Mouse (Mus musculus) lung, postnatal 36 days (tissue): ENCODE results near the gene Ppp5c.
A peak's percentile ranks its signal among the peaks of the same experiment; 100 is the strongest.
"Not testable (repeated sequence)": the region's sequence is repeated elsewhere in the genome, so short reads cannot be mapped to it uniquely, and the experiment has no call there.

Experiments
- DNase-seq: peaks from one replicate; pipeline ENCODE4 v3.0.0; 2022; ENCODE audit warnings: mixed read lengths

The Ppp5c gene

DNA sequence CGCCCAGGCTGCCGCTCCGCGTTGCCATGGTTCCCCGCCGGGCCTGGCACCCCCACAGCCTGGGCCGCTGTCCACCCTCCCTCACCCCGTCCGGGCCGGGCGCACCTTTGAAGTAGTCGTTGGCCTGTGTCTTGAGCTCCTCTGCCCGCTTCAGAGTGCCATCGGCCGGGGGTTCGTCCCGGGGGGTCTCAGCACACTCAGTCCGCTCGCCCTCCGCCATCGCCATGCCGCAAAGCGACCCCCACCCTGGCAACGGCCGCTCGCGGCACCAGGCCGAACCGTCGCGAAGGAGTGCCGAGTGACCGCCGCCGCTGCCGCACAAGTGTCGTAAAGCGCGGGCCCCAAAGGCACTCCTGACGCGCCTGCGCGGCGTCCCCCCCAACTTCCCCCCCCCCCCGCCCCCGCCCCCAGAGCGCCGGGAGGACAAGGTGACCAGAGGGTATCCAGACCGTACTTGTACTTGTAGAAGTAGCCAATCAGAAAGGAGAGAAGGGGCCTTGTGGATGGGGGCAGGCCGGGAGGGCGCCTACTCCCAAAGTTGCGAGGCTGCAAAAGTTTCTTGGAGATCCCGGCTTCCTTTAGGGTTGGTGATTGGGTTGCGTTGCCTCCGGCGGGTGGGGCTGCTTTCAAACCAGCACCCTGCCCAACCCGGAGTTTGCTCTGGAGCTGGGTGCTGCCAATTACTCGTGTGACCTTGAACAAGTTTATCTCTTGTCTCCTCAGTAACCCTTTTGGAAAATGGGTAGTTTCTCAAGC, at the start of gene Ppp5c:
Gene Ppp5c, minus strand, starts transcription at position 337 of the 756 bp plus-strand sequence.
- DNase-seq: peak; percentile 92

DNA sequence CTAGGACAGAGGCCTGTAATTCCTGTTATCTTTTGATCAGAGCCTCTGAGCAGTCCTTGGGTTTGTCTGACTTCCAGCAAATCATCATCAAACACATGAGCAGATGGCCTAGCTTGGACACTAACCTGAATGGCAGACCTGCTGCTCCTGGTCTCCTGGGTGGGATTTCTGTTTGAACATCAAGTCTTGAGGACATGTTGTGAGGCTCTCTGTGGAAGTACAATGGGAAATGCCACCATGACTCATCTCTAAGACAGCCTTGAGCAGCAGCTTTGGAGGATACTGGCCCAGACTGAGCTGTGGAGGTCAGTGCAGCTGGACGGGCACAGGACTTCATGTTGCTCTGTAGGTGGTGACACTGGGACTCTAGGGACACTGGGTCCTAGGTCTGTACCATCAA, 48.8 kb upstream of the Ppp5c start:
- no peak for DNase-seq

DNA sequence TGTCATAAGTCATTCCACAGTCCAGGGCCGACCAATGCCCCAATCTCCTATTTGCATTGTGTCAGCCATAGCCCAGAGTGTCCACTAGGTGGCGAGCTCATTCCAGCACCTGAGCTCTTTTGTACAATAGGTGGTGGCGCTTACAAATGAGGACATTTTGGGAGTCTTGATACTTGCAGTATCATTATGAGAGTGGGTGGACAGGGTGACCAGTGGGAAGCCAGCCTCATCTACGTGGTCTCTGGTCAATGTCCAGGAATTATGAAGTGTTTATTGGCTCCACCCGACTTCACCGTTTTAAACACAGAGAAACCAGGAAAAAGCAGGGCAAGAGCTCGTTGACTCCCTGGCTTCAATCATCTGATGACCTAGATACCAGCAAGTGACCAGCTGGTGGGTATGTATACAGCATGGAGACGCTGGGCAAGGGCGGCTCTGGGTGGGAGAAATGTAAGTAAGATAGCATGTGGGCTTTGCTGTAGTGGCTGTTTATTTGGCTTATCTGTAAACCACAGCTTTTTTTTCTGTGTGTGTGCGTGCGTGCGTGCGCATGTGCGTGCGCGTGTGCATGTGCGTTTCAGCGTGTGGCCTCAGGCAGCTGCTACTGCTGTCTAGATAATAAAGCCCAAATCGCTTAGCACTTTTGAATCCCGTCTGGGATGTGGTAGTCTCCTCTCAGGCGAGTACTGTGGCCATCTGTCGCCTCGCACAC, 46.3 kb upstream of the Ppp5c start, which contains the start of gene Psg16:
Gene Psg16, plus strand, starts transcription at position 137 of the 712 bp plus-strand sequence.
- DNase-seq: peak; percentile 73

DNA sequence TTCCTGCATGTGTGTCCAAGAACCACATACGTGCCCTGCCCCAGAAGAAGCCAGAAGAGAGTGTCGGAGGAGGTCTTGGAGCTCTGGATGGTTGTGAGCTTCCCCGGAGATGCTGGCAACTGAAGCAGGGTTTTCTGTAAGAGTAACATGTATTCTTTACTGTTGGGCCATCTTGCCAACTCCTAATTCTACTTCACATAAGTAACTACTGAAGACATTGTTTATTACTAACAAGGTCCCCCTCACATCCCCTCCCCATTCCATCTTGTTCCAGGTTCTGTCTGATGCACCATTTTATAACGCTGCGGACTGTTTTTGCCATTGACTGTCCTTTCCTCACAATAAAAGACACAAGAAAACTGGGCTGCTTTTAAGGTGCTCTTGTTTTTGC, 45.8 kb upstream of the Ppp5c start:
- DNase-seq: no peak

DNA sequence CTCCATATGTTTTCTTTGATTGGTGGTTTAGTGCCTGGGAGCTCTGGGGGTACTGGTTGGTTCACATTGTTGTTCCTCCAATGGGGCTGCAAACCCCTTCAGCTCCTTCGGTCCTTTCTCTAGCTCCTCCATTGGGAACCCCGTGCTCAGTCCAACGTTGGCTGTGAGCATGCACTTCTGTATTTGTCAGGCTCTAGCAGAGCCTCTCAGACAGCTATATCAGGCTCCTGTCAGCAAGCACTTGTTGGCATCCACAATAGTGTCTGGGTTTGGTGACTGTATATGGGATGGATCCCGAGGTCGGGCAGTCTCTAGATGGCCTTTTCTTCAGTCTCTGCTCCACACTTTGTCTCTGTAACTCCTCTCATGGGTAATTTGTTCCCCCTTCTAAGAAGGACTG, 39.9 kb upstream of the Ppp5c start:
- DNase-seq: not testable (repeated sequence)

DNA sequence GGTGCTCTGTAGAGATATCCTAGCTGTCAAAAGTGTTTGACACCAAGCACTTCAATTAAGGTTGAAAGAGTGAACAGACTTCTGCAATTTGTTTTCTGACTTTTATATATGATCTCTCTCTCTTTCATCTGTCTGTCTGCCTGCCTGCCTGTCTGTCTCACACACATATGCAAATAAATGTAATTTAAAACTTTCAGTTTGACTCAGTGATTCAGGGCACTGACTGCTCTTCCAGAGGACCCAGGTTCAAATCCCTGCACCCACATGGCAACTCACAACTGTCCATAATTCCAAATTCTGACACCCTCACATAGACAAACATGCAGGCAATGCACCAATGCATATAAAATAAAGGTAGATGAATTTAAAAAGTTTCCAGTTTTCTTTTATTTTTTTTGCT, 39.3 kb upstream of the Ppp5c start:
- no peak for DNase-seq

DNA sequence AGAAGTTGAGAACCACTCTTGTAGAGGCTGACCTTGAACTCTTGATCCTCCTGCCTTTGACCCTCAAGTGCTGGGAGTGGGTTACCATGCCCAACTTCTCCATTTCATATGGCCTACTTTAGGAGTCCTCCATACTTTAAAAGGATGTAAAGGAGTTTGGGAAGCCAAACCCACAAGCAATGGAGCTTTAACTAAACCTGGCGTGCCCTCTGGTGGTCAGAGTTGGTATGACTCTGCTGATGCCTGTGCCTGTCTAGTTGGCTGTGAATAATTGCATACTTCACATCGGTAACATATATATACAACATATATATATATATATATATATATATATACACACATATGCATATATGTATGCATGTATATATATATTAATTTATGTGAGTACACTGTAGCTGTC, 38.7 kb upstream of the Ppp5c start:
- DNase-seq: peak; percentile 95

DNA sequence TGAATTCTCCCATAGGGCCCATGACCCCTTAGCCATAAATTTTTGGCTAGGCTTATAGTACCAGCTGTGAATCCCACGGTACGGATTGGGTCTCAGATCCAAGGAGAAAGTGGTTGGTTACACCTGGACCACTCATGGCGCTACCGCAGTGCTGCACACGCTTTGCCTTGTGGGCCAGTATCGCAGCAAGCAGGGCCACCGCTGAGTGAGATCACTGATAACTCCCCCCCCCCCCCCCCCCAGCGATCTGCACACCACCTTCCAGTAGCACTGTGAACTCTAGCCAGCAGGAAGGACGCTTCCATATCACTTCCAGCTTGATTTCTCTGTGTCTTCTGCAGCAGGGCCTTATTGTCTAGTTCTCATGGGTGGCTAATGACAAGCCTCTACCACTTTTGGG, 37.9 kb upstream of the Ppp5c start:
- no peak for DNase-seq

DNA sequence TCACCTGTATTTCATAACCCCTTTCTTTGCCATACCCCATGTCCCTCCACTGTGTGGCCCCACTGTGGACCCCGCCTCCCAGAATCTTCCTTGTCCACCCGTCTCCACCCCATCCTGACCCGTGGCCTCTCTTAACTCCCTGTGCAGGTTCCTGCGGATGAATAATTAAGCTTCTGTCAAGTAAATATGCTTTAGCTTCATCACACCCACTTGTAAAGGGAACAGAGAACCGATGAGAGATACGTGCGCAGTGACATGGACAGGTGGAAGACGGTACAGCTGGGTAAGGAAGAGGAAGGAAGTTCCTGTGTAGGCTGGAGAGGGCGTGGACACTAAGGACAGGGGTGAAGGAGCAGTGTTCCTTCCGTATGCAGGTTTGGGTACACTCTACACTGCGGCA, 35.1 kb upstream of the Ppp5c start:
- peak; percentile 71 for DNase-seq

DNA sequence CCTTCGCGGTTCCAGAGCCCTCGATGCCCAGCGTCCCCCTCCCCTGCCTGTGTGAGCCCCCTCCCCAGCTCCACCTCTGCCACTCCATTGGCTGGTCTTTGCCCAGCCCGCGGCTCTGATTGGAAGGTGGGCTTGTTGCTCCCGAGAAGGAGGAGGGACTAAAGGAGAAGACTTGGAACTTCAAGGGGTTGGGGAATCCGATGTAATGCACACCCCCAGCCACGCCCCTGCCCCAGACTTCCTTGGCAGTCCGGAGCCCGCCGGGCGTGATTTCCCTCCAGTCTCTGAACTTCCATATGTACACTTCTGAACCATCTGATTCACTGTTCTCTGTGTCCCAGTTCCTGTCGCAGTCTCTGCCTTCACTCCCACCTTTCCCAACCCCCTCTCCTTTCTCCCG, 34.7 kb upstream of the Ppp5c start, which contains the start of gene Hif3a:
Gene Hif3a, minus strand, starts transcription at position 39 of the 400 bp plus-strand sequence.
- DNase-seq: peak; percentile 92

DNA sequence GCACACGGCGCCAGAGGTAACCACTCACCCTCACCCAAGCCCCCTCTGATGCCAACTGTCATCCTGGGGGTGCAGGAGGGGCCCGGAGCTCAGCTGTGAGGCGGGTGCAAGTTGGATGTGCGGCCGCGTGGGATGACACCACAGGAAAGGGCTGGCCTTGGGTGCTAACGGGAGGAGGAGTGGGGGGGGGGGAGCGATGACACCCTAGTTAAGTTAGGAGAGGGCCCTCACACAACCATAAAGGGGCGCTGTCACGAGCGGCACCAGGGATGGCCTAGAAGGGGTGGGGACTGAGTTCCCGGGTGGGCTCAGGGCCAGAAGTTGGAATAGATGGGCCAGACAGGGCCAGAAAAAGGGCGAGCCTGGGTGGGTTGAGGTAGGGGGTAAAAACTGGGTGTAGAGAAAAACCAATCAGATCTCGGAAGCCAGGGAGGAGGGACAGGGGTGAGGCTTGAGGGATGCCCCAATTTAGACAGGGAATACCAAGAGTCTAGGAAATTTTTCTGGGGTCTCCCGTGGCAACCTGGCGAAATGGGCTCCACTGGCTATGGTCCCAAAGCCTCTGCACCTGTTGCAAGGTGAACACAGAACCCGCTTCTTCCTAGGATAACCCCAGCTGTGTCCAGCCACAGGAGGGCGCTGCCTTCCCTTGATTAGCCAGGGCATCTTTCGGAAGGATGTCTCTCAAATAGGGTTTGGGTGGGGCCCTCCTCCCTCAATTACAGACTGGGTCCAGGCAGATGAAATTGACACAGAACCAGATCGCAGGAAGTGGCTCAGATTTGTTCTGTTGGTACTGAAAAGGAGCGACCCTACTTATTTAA, 33.3 kb upstream of the Ppp5c start:
- DNase-seq: peak; percentile 80

DNA sequence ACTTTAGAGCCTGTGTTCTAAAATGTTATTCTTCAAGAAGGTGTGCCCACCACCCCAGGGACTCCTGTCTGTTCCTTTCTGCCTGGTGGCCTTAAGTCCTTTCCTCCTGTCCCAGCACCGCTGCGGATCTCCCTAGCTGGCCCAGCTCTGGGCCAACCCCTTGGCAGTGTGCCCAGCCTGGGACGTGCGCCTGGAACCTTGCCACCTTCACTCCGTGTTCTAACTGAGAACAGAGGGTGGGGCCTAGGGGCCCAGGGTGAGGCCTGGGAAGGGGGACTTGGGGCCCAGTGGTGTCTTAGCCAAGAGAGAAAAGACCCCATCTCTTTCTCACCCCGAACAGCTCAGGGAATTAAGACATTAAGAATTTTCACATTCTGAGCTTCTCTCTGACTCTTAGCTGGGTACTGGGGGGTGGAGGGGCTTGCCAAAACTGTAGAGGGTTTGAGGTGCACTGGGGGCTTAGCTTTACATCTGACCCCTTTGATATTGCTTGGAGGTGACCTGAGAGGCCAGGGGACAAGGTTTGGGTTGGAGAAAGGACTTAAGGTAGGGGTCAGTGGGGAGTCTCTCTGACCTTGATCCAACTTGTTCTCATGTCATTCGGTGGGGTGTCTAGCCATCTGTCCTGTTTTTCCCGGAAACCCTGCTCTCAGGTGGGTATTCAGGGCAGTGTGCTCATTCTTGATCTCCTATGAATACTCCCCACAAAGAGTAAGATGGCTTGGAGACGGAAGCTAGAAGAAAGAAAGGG, 32.5 kb upstream of the Ppp5c start:
- DNase-seq: peak; percentile 98

DNA sequence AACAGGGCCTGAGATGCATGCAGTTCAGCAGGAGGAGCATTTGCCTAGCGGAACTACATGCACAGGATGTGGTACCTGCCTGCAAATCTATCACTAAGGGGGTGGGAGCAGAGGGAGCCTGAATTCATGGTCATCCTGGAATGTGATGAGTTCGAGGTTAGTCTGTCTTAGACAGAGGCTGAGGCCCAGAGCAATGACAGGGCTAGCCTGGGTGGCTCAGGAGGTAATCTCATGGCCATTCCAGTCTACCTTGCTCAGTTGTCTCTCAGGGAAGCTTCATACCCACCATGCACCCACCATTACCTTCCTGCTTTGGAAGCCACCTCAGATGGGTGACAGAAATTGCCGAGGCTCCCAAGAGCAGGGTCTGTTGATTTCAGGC, 31.7 kb upstream of the Ppp5c start:
- no peak for DNase-seq

DNA sequence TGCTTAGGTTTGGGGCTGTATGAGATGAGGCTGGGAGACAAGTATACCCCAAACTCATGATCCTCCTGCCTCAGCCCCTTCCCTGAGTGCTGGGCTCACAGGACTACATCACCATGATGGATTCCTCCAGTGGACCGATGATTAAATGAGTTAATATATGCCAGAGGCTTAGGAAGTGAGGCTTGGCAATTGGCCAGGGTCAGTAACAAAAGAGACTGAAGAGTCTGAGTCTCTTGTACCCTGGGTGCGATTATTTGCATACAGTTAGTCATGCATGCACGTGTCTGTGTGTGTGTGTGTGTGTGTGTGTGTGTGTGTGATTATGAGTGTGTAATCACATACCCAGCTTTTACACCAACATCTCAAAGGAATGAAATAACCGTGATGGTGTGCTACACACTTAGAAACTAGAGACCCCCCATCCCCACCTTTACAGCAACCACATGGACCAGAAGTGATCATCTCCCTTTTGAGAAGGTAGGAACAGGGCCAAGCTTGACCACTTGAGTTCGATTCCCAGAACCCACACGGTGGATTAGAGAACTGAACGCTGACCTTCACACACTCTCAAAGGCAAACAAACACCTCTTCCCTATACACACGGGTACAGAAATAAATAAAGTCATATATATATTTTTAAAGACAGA, 31.2 kb upstream of the Ppp5c start:
- peak; percentile 88 for DNase-seq

DNA sequence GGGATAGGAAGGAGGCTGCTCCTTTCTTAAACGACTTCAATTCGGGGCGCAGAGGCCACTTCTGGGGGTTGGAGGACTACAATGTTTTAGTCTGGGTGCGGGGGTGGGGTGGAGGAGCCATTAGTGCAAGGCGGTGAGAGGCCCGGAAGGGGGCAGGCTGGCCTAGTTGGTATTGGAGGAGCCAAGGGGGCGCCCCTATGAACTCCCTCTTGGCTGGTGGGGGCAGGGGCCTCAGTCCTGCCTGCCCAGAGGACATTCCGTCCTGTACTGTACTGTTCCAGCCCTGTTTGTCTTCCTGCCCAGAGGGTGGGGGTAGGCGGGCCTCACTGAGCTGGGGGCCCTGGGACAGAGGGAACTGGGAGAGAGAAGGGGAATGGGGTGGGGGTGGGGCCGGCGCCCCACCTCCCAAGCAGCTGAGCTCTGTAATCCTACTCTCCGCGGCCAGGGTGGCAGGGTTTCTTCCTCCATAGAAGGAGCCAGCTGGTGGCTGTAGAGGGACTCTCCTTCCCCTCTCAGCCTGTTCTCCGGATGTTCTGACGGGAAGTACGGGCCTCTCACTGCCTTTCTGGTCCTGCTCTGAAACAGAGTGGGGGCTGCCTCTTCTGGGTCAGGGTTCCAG, 30.5 kb upstream of the Ppp5c start:
- DNase-seq: peak; percentile 96

DNA sequence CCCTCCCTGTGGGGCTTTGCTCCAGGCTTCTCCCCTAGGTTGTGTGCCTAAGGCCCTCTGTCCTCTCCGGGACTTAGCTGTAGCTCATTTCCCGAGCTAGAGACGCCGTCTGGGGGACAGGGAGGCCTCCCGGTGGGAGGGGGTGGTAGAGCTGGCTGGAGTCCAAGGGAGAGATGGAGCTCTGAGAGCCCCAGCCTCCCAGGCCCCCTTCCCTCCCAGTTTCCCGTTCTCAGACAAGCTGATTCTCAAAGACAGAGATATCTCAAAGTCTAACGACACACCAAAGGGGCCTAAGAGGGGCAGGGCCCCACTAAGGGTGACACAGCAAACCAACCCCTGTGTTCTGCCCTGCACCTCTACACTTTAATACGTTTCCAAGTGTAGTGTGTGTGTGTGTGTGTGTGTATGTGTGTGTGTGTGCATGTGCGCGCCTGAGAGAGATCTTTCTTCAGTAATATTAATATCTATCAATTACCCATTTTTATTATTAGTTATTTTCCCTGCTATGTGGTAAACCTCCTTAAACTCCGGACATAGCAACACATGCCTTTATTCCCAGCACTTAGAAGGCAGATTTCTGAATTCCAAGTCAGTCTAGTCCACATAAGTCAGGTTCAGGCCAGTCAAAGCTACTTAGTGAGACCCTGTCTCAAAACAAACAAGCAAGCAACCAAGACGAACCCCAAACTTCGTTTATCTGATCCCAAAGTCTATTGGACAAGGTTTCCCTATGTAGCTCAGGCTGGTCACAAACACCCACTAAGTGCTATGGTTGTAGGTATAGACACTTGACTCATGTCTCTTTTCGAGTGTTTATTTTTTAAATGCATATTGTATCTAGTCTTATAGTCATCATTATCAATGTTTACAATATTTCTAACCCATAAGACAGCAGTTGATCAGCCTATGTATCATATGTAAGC, 29.1 kb upstream of the Ppp5c start:
- DNase-seq: peak; percentile 51

DNA sequence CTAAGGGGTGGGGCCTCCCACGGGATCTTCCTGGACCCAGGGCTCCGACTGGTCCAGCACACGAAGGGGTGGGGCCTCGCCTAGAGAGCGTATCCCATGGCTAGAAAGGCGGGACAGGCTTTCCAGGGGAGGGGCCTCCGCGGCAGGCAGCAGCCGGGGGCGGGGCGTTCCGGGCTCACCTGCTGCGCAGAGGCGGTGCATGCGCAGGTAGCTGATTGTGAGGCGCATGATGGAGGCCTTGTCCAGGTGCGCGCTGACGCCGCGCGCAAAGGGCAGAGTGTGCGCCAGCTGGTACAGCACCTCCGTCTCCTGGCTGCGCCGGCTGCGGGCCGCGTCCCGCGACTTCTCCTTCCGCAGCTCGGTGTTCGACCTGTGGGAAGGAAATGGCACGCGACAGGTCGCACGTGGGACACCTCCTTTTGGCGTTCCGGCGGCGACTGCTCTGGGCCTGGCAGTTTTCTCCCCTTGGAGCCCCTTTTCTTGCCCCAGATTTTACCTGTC, 28.4 kb upstream of the Ppp5c start:
- peak; percentile 96 for DNase-seq

DNA sequence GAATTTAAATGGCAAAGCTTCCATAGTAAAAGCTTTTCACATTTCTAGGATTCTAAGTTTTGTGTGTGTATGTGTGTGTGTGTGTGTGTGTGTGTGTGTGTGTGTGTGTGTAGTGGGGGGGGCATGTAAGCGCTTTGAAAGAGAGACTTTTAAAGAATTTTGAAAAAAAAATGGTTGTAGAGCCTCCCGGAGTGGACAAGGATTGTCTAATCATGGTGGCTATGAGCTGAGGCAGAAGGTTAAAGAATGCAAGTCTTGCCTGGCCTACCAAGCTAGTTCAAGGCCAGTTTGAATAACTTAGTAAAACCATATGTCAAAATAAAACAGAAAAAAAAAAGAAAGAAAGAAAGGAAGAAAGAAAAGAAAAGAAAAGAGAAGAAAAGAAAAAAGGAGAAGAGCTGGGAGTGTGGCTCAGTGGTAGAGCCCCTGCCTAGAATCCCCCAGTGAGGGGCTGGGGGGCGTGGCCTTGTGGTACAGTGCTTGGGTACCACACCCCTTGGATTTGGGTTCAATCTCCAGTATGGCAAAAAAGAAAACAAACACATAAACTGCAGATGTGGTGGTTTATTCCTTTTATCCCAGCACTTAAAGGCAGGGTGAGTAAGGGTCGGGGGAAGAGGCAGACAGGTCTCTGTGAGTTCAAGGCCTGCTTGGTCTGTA, 27.7 kb upstream of the Ppp5c start:
- no peak for DNase-seq

DNA sequence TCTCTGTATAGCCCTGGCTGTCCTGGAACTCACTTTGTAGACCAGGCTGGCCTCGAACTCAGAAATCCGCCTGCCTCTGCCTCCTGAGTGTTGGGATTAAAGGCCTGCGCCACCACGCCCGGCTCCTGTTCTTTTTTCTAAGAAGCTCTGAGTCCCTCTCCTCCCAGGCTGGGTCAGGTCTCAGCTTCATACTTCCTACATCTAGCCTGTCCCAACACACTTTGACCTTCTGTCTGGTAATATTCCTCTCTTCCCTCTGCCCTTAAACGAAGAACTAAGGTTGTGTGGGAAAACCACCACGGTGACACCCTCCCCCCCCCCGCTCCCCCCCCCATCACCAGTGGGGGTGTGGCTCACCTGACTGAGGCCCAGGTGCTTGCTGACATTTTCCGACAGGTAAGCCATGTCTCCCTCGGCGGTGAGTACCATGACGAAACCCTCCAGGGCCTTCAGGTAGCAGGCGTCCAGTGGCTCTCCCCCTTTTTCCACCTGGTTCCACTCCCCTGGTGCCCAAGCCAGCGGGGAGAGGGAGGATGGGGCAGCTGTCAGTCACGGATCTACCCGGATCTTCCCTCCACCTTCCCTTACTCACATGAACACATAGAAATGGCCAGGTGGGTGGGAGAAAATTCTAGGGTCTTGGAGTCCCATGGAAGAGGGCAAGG, 26.7 kb upstream of the Ppp5c start:
- DNase-seq: no peak
